Comparison of ENCODE assay signal across 8 mouse cellular contexts in the genomic region with DNA sequence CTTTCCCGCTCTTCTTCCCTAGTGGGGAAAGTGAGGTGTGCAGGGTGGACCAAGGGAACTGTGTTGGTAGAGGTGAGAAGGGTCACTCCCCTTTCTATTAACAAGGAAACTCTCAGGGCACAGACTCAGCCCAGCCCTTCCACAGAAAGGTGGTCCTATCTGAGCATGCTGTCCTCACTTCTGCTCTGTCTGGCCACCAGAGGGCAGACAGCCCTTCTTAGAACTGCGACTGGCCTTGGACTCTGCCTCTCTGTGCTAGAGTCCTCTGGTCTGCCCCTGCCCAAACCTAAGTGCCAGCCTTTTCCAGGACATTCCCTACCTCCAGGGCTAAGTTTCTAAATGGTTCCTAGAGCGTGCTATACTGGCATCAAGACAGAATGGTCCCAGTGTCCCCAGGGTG. TPM values are rescaled to one million over a fixed set of nuclear protein-coding genes. Genes with fewer than 3 reads are reported as not detected.
A peak's percentile ranks its signal among the peaks of the same experiment; 100 is the strongest.
DNase-seq lines count a peak whose midpoint lies in the region; ATAC-seq lines count a peak whose summit lies in the region.

No protein-coding gene starts in this region.

- no peak overlapping the region for H3K4me3 ChIP-seq in limb, embryonic 13.5 days
- no peak overlapping the region for H3K4me3 ChIP-seq in midbrain, embryonic 15.5 days

- no peak overlapping the region for H3K27ac ChIP-seq in limb, embryonic 13.5 days
- no peak overlapping the region for H3K27ac ChIP-seq in midbrain, embryonic 15.5 days

- WGBS in limb, embryonic 13.5 days, result 37% methylated on average over 3 of the region's 3 CpGs
- WGBS in midbrain, embryonic 15.5 days, result 41% methylated on average over 3 of the region's 3 CpGs

- DNase-seq in urinary bladder, adult 18-20 months (ENCODE audit: low spot score in 2 of 2), result peak; percentile 42 to 44
- DNase-seq in urinary bladder, postnatal 10 days (ENCODE audit: low spot score), result no peak
- DNase-seq in embryo, embryonic 10.5 days (ENCODE audit: low spot score), result peak; percentile 78
- DNase-seq in gastrocnemius, postnatal 4 days (ENCODE audit: low spot score in 2 of 2), result peak; percentile 39 to 67
- peak; percentile 76 for DNase-seq in kidney, adult 18-20 months
- peak; percentile 33 to 71 for DNase-seq in spleen, postnatal 10 days (ENCODE audit: low spot score in 2 of 2)

- no peaks in the 10 kb centered on the region for H3K4me1 ChIP-seq in limb, embryonic 13.5 days
- H3K4me1 ChIP-seq in midbrain, embryonic 15.5 days, result no peaks in the 10 kb centered on the region

- ATAC-seq in limb, embryonic 13.5 days (ENCODE audit: low FRiP score, low read depth), result peak; percentile 59; the same call in 1 of the 2 replicates
- ATAC-seq in midbrain, embryonic 15.5 days (replicated peaks), result 0 out of 2 replicates have a peak, but pooled peaks have one; percentile 74

- H3K36me3 ChIP-seq in limb, embryonic 13.5 days, result no peaks in the 10 kb centered on the region
- no peaks in the 10 kb centered on the region for H3K36me3 ChIP-seq in midbrain, embryonic 15.5 days (replicated peaks)

- no peak overlapping the region for H3K4me2 ChIP-seq in limb, embryonic 13.5 days (replicated peaks)
- H3K4me2 ChIP-seq in midbrain, embryonic 15.5 days, result no peak overlapping the region

- H3K27me3 ChIP-seq in limb, embryonic 13.5 days, result peaks cover 2% of the 10 kb centered on the region; the same call in 1 of the 2 replicates
- H3K27me3 ChIP-seq in midbrain, embryonic 15.5 days (replicated peaks), result no peaks in the 10 kb centered on the region

- no peaks in the 10 kb centered on the region for H3K9me3 ChIP-seq in limb, embryonic 13.5 days
- H3K9me3 ChIP-seq in midbrain, embryonic 15.5 days, result no peaks in the 10 kb centered on the region

- H3K9ac ChIP-seq in limb, embryonic 13.5 days, result no peak overlapping the region
- H3K9ac ChIP-seq in midbrain, embryonic 15.5 days, result no peak overlapping the region

RNA-seq across cellular contexts. Expression of gene Cd7, which starts 21.5 kb away (rescaled TPM):
- total RNA-seq in gastrocnemius, postnatal 4 days (2021), result not detected
- 0.46 TPM in 1 of 2 replicates, not detected in the other for polyA plus RNA-seq in limb, embryonic 13.5 days (2015; fragmentation: Nextera tagmentation; extraction: Ambion mirVana)
- not detected in 2 replicates for polyA plus RNA-seq in midbrain, embryonic 15.5 days (2015; fragmentation: Nextera tagmentation; extraction: Ambion mirVana)

RNA-seq across cellular contexts. Expression of gene Csnk1d, which starts 26.6 kb away (rescaled TPM):
- total RNA-seq in gastrocnemius, postnatal 4 days (2021), result 100 to 1,000 TPM in 1 of 2 experiments, 10 to 100 TPM in 1; 85.4 to 111 TPM
- 133 and 136 TPM in 2 replicates for polyA plus RNA-seq in limb, embryonic 13.5 days (2015; fragmentation: Nextera tagmentation; extraction: Ambion mirVana)
- 173 and 176 TPM in 2 replicates for polyA plus RNA-seq in midbrain, embryonic 15.5 days (2015; fragmentation: Nextera tagmentation; extraction: Ambion mirVana)

RNA-seq across cellular contexts. Expression of gene Sectm1b, which starts 45.7 kb away (rescaled TPM):
- not detected for total RNA-seq in gastrocnemius, postnatal 4 days (2021)
- polyA plus RNA-seq in limb, embryonic 13.5 days (2015; fragmentation: Nextera tagmentation; extraction: Ambion mirVana), result not detected in 2 replicates
- not detected in 2 replicates for polyA plus RNA-seq in midbrain, embryonic 15.5 days (2015; fragmentation: Nextera tagmentation; extraction: Ambion mirVana)
